Mouse (Mus musculus): ENCODE results near the gene Hibadh.

Gene Hibadh

GRCm38 (mm10) chr6:52567327-52568299 lies 72.6 kb downstream of the Hibadh start:
- no peak for DNase-seq (ENCODE audit: low read depth, low spot score)

- no peak for DNase-seq (ENCODE audit: low read depth, low spot score)
These were observed 75.0 kb downstream of the Hibadh start for GRCm38 (mm10) chr6:52565210-52565609.

- DNase-seq (ENCODE audit: low read depth, low spot score): no peak
These were observed 77.2 kb downstream of the Hibadh start for GRCm38 (mm10) chr6:52562994-52563393.

- no peak for DNase-seq (ENCODE audit: low read depth, low spot score)
These were observed 81.1 kb downstream of the Hibadh start for GRCm38 (mm10) chr6:52559041-52559440.

- no peak for DNase-seq (ENCODE audit: low read depth, low spot score)
These were observed 95.8 kb downstream of the Hibadh start for GRCm38 (mm10) chr6:52544376-52544775.

- DNase-seq (ENCODE audit: low read depth, low spot score): no peak
These were observed 97.7 kb downstream of the Hibadh start for GRCm38 (mm10) chr6:52542464-52542863.

- DNase-seq (ENCODE audit: low read depth, low spot score): no peak
These were observed 100.3 kb downstream of the Hibadh start for GRCm38 (mm10) chr6:52539911-52540310.

GRCm38 (mm10) chr6:52535072-52535704 lies 105.0 kb downstream of the Hibadh start:
- no peak for DNase-seq (ENCODE audit: low read depth, low spot score)

GRCm38 (mm10) chr6:52532144-52532492 lies 108.1 kb downstream of the Hibadh start:
- no peak for DNase-seq (ENCODE audit: low read depth, low spot score)

GRCm38 (mm10) chr6:52531366-52532143 lies 108.6 kb downstream of the Hibadh start:
- DNase-seq (ENCODE audit: low read depth, low spot score): no peak

GRCm38 (mm10) chr6:52530861-52531260 lies 109.3 kb downstream of the Hibadh start:
- no peak for DNase-seq (ENCODE audit: low read depth, low spot score)

- no peak for DNase-seq (ENCODE audit: low read depth, low spot score)
These were observed 116.0 kb downstream of the Hibadh start for GRCm38 (mm10) chr6:52524226-52524625.

- DNase-seq (ENCODE audit: low read depth, low spot score): no peak
These were observed 121.5 kb downstream of the Hibadh start for GRCm38 (mm10) chr6:52518704-52519103.

- DNase-seq (ENCODE audit: low read depth, low spot score): no peak
These were observed 122.9 kb downstream of the Hibadh start for GRCm38 (mm10) chr6:52517272-52517671.

- DNase-seq (ENCODE audit: low read depth, low spot score): no peak
These were observed 126.2 kb downstream of the Hibadh start for GRCm38 (mm10) chr6:52513876-52514405.

- no peak for DNase-seq (ENCODE audit: low read depth, low spot score)
These were observed 131.4 kb downstream of the Hibadh start for GRCm38 (mm10) chr6:52508789-52509188.

- DNase-seq (ENCODE audit: low read depth, low spot score): no peak
These were observed 132.2 kb downstream of the Hibadh start for GRCm38 (mm10) chr6:52507946-52508345.

- DNase-seq (ENCODE audit: low read depth, low spot score): peak; percentile 6
These were observed 133.0 kb downstream of the Hibadh start for GRCm38 (mm10) chr6:52507171-52507570.

GRCm38 (mm10) chr6:52505777-52506755 lies 134.1 kb downstream of the Hibadh start:
- DNase-seq (ENCODE audit: low read depth, low spot score): no peak

GRCm38 (mm10) chr6:52504676-52505460 lies 135.3 kb downstream of the Hibadh start:
- no peak for DNase-seq (ENCODE audit: low read depth, low spot score)

Data from brain, embryonic 18.5 days (tissue).